Mouse (Mus musculus) ovary, adult 2 months (tissue): ENCODE results near the gene Csn1s2b. TPM values are rescaled to one million over a fixed set of nuclear protein-coding genes. Genes with fewer than 3 reads are reported as not detected.

ENCODE experiments used
- polyA plus RNA-seq: library from polyadenylated mRNA; depleted of rRNA; stranded (reverse); fragments of >200 nt; gene quantifications from 2 replicates; pipeline ENCODE4 v1.2.3, GENCODE M21; 2012; rRNA removed

Gene Csn1s2b
- not detected in 2 replicates for polyA plus RNA-seq

GRCm38 (mm10) chr5:87807782-87808181 is at the start of gene Csn1s2b:
Gene Csn1s2b, plus strand, starts transcription at chr5:87808082.

GRCm38 (mm10) chr5:87774267-87774666 is 33.6 kb upstream of the Csn1s2b start, which contains the start of gene Csn1s2a:
Gene Csn1s2a, plus strand, starts transcription at chr5:87774567.

GRCm38 (mm10) chr5:87825386-87825785 is 17.5 kb downstream of the Csn1s2b start, which contains the start of gene Prr27:
Gene Prr27, plus strand, starts transcription at chr5:87825686.

Other genes with a start within 250 kb of the Csn1s2b start
- 0.07 TPM in 1 of 2 replicates, not detected in the other for gene Sult1d1, start 239.1 kb upstream of the Csn1s2b start, polyA plus RNA-seq
- gene Sult1e1, start 216.5 kb upstream of the Csn1s2b start, polyA plus RNA-seq = not detected in 2 replicates
- not detected in 2 replicates for gene Csn1s1, start 141.9 kb upstream of the Csn1s2b start, polyA plus RNA-seq
- gene Csn2, start 108.5 kb upstream of the Csn1s2b start, polyA plus RNA-seq = not detected in 2 replicates
- not detected in 2 replicates for gene Csn1s2a, start 33.5 kb upstream of the Csn1s2b start, polyA plus RNA-seq
- not detected in 2 replicates for gene Prr27, start 17.6 kb downstream of the Csn1s2b start, polyA plus RNA-seq
- not detected in 2 replicates for gene Odam, start 76.9 kb downstream of the Csn1s2b start, polyA plus RNA-seq
- not detected in 2 replicates for gene Csn3, start 117.5 kb downstream of the Csn1s2b start, polyA plus RNA-seq
- gene 2310003L06Rik, start 161.4 kb downstream of the Csn1s2b start, polyA plus RNA-seq = not detected in 2 replicates
- gene Gm28434, start 161.4 kb downstream of the Csn1s2b start, polyA plus RNA-seq = not detected in 2 replicates
- gene Cabs1, start 171.4 kb downstream of the Csn1s2b start, polyA plus RNA-seq = not detected in 2 replicates
- gene Smr3a, start 194.5 kb downstream of the Csn1s2b start, polyA plus RNA-seq = not detected in 2 replicates